Mouse (Mus musculus) embryonic facial prominence, embryonic 10.5 days (tissue): ENCODE data around the gene Usp6nl. TPM values are rescaled to one million over a fixed set of nuclear protein-coding genes. Genes with fewer than 3 reads are reported as not detected.

Source experiments
- DNase-seq: peaks from one replicate; pipeline ENCODE4 v3.0.0-alpha.2; 2017; ENCODE audit warnings: low spot score
- H3K27ac ChIP-seq: fragments of 300-500 bp; sonication (generic); replicated peaks from 2 replicates; pipeline ENCODE4 v1.5.1; 2016; ENCODE audit warnings: mild to moderate bottlenecking
- H3K27me3 ChIP-seq: fragments of 300-500 bp; sonication (generic); replicated peaks from 2 replicates; pipeline ENCODE4 v1.6.1; 2016; ENCODE audit warnings: low read depth, mild to moderate bottlenecking; ENCODE audit not compliant: poor library complexity, severe bottlenecking
- H3K36me3 ChIP-seq: fragments of 300-500 bp; sonication (generic); replicated peaks from 2 replicates; pipeline ENCODE4 v1.6.1; 2016; ENCODE audit warnings: mild to moderate bottlenecking, moderate library complexity
- H3K4me1 ChIP-seq: fragments of 300-500 bp; sonication (generic); 2 replicates; pipeline ENCODE4 v1.6.1; 2016
- H3K4me3 ChIP-seq: fragments of 300-500 bp; sonication (generic); 2 replicates; pipeline ENCODE4 v1.5.1; 2016; ENCODE audit warnings: mild to moderate bottlenecking, moderate library complexity
- H3K9me3 ChIP-seq: fragments of 300-500 bp; sonication (generic); 2 replicates; pipeline ENCODE4 v1.6.1; 2016; ENCODE audit warnings: mild to moderate bottlenecking
- WGBS: fragments of 180-500 bp; shearing (Covaris S2); methylation state at CpG from one replicate; pipeline ENCODE4 v1.1.7; 2016; 5-methylcytosine and 5-hydroxymethylcytosine counted together
- polyA plus RNA-seq: library from polyadenylated mRNA; unstranded; fragments of >200 nt; fragmentation: Nextera tagmentation; extraction: Ambion mirVana; gene quantifications from 2 replicates; pipeline ENCODE4 v1.2.1, GENCODE M21; 2016

The Usp6nl gene
- polyA plus RNA-seq: 9.4 and 11.6 TPM in 2 replicates

DNA sequence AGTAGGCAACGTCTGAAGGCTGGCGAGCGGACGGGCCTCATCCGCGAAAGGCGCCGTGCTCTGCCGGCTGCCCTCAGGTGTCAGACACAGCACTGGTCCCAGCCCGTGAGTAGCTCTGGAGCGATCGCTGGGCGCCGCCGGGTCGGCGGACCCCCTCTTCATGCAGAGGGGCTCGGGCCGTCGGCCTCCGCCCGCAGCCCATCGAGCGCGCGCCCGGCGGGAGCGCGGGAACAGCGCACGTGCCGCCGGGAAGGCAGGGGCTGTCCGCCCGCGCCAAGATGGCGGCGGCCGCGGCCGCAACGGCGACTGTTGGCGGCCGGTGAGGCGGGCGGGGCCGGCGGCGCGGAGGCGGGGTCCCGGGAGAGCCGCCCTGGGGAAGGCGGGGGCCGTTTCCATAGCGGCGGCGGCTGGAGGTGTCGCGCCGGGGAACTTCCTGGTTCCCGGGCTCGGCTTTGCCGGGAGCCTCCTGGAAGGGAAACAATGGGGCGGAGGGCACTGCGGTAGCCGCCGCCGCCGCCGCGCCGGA is at the start of gene Usp6nl:
Gene Usp6nl (plus strand): TSS at position 292 of the 526 bp plus-strand sequence.
- Histone ChIP-seq H3K4me3 (peak within 1 kb of the TSS; percentile 90), H3K9me3 (no peaks in the 10 kb centered on the region), H3K4me1 (peaks cover 32% of the 10 kb centered on the region), H3K27me3 (no peaks in the 10 kb centered on the region), H3K36me3 (0 out of 2 replicates have a peak, but pooled peaks cover under 1% of the 10 kb centered on the region), H3K27ac (peak within 1 kb of the TSS; percentile 99)
- DNase-seq: peak; percentile 87
- under 1% methylated on average over 75 of the region's 75 CpGs for WGBS

DNA sequence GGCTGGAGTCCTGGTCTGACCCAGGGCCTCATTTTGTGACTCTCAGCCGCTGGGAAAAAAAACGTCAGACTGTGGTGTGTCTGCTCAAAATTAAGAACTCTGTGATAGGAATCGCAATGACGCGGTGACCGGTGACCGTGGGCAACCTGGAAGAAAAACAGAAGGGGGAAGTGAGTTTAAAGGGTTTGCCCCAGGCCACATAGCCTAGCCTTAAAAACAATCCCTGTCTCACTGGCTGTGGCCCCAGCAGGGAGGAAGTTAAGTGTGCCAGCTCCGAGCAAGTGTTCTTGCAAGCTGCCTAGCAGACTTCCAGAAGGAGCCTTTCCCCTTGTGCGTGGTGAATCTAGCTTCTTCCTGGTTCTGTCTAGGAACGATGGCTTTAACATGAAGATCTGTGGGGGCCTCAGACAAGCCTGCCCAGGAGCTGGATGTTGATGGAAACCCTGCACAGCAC is 49.0 kb upstream of the Usp6nl start:
- H3K9me3 ChIP-seq: no peaks in the 10 kb centered on the region
- no peaks in the 10 kb centered on the region for H3K36me3 ChIP-seq
- peak; percentile 60 for DNase-seq
- WGBS: 16% methylated on average over 10 of the region's 10 CpGs
- H3K27me3 ChIP-seq: no peaks in the 10 kb centered on the region; the same call in 1 of the 2 replicates
- H3K27ac ChIP-seq: peak overlapping the region; percentile 79
- H3K4me1 ChIP-seq: peaks cover 20% of the 10 kb centered on the region
- H3K4me3 ChIP-seq: peak overlapping the region; percentile 27

DNA sequence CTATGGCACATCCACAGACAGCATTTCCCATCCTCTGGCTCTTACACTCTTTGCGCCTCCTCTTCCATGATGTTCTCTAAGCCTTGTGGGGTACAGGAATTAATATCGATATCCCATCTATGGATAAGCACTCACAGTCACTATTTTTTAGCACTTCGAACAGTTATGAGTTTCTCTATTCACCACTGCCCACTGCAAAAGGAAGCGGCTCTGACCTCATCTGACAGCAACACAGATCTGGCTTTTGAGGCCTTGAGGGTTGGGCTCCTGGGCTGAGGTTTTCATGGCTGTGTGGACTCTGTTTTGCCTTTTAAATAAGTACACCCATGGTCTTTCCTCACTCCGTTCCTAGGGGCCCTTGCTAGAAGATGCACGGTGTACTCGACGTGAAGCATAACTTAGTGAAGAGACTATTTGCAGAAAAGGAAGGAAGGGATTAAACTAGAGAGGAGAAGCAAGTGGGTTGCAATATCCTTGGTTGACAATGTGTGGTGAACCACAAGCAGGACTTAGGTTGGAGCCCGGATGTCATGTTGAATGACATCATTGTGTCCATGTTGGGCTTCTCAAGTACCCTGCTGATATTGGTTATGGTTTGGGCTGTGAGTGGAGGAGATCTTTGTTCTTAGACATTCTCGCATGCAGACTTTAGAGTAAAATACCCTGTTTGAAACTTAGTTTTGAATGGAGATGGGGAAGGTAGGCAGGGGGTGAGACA is 43.5 kb upstream of the Usp6nl start:
- no peaks in the 10 kb centered on the region for H3K27me3 ChIP-seq
- H3K4me3 ChIP-seq: no peak overlapping the region
- H3K9me3 ChIP-seq: no peaks in the 10 kb centered on the region
- H3K27ac ChIP-seq: no peak overlapping the region
- H3K4me1 ChIP-seq: peaks cover 9% of the 10 kb centered on the region
- no peak for DNase-seq
- 87% methylated on average over 10 of the region's 10 CpGs for WGBS
- H3K36me3 ChIP-seq: no peaks in the 10 kb centered on the region

DNA sequence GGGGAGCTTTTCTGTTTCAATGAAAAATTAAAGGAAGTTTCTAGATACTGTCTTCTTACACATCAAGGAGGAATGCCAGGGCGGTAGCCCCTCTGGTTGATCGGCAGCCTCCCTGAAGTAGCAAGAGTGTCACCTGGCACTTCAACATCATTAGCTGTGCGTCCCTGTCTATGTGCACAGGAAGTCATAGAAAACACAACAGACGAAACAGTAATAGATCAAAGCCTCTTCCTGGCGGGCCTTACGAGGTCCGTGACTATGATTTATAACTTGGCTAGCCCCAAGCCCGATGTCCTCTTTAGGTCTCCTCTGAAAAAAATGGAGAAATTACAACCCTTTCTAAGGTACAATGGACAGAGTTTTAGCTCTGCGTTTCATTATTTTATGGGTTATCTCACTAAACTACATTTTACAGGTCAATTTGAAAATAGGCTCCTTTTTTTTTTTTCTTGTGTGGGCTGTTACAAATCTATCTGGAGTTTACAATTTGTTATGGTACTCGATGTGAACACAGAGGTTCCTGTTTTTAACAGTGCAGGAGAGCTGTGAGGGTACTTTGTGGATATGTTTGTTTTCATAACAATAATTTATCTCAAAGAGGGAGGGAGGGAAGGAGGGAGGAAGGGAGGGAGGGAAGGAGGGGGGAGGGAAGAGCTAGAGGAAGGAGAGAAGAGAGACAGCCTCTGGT is 42.7 kb upstream of the Usp6nl start:
- DNase-seq: no peak
- WGBS: 81% methylated on average over 10 of the region's 10 CpGs
- no peak overlapping the region for H3K4me3 ChIP-seq
- H3K27ac ChIP-seq: no peak overlapping the region
- no peaks in the 10 kb centered on the region for H3K36me3 ChIP-seq
- peaks cover 3% of the 10 kb centered on the region; the same call in 1 of the 2 replicates for H3K4me1 ChIP-seq
- H3K9me3 ChIP-seq: no peaks in the 10 kb centered on the region
- no peaks in the 10 kb centered on the region for H3K27me3 ChIP-seq

DNA sequence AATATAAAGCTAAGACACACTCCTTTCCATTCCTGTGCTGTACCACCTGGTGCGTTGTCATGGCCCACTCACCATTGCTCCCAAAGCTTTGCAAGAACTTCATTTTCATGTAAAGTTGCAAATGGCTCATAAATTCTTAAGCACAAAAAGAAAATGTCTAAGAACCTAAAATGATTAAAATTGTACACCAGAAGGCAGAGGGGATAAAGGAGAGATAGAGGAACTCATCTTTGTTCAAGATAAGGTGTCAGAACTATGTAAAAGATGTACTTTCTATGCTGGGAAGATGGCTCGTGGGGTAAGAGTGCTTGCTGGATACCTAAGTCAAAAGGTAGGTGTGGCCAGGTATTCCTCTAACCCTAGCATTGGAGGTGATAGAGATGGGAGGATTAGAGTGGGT is 38.9 kb upstream of the Usp6nl start:
- DNase-seq: no peak
- H3K27me3 ChIP-seq: no peaks in the 10 kb centered on the region
- H3K4me3 ChIP-seq: no peak overlapping the region
- no peaks in the 10 kb centered on the region for H3K36me3 ChIP-seq
- H3K9me3 ChIP-seq: 0 out of 2 replicates have a peak, but pooled peaks cover 3% of the 10 kb centered on the region
- no peak overlapping the region for H3K27ac ChIP-seq
- peaks cover 3% of the 10 kb centered on the region; the same call in 1 of the 2 replicates for H3K4me1 ChIP-seq
- WGBS: 82% methylated on average over 2 of the region's 2 CpGs

DNA sequence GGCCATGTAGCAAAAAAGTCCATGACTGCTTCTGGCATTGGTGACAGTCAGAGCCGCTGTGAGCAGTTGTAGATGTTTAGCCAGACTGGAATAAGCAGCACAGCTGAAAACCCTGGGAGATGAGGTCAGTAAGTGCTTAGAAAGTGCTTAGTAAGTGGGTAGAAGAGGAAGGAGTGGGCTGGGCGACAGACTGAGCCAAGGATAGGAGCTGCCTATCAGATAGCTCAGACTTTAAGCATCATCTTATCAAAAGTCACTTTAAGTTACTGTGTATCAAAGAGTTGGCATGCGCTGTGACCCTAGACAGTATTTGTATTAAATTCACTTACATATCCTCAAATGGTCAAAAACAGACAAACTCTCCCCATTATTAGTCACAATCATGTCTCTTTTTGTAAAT is 37.7 kb upstream of the Usp6nl start:
- WGBS: 83% methylated on average over 3 of the region's 3 CpGs
- H3K27ac ChIP-seq: no peak overlapping the region
- no peaks in the 10 kb centered on the region for H3K36me3 ChIP-seq
- no peaks in the 10 kb centered on the region; the same call in 1 of the 2 replicates for H3K4me1 ChIP-seq
- no peaks in the 10 kb centered on the region for H3K27me3 ChIP-seq
- 0 out of 2 replicates have a peak, but pooled peaks cover 3% of the 10 kb centered on the region for H3K9me3 ChIP-seq
- no peak for DNase-seq
- H3K4me3 ChIP-seq: no peak overlapping the region

DNA sequence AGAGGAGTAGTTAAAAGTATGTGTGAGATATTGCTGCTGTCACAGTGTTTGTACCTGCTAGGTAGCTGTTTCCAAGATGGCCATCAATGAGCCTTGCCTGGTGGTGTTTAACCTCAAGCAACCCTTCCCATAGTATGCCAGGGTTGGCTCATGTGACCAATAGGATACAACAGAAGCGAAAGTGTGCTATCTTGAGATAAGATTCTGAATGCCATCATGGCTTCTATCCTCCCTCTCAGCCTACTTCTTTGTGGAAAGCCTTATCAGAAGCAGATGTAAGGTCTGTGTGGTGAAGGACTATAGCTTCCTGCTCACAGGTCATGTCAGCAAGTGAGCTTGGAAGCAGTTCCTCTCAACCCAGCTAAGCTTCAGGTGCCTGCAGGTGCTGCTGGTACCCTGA is 36.7 kb upstream of the Usp6nl start:
- no peaks in the 10 kb centered on the region; the same call in 1 of the 2 replicates for H3K4me1 ChIP-seq
- H3K27ac ChIP-seq: no peak overlapping the region
- 90% methylated on average over 1 of the region's 1 CpGs for WGBS
- no peak for DNase-seq
- H3K9me3 ChIP-seq: 0 out of 2 replicates have a peak, but pooled peaks cover 3% of the 10 kb centered on the region
- H3K4me3 ChIP-seq: no peak overlapping the region
- H3K36me3 ChIP-seq: no peaks in the 10 kb centered on the region
- no peaks in the 10 kb centered on the region for H3K27me3 ChIP-seq

DNA sequence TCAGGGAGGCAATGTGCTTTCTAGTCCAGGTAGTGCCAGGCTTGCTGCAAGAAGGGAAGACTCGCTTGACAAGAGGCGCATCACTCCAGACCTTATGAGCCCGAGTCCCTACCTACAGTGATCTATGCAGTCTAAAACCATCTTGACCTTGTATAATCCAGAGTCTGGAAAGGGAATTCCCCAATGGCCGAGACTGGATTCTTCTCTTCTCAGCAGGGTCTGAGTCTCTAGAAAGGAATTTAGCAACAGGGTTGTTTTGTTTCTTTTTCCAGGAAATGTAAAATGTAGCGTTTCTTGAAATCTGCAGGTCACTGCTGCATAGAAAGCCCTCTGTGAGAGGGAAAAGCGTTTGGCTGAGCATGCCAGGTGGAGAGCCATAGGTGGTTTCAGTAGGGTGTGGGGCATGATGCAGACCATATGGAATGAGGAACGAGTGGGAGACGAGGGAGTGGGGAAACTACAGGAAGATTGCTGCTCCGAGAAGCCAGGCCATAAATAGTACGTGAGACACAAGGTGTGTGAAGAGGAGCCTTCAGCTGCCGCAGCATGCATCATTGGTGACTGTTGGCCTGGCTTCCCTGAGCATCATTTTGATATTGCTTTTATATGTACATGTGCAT is 28.5 kb upstream of the Usp6nl start:
- no peak for DNase-seq
- H3K9me3 ChIP-seq: no peaks in the 10 kb centered on the region
- no peak overlapping the region for H3K4me3 ChIP-seq
- H3K4me1 ChIP-seq: peaks cover 2% of the 10 kb centered on the region; the same call in 1 of the 2 replicates
- no peaks in the 10 kb centered on the region for H3K27me3 ChIP-seq
- no peak overlapping the region for H3K27ac ChIP-seq
- no peaks in the 10 kb centered on the region for H3K36me3 ChIP-seq
- WGBS: 86% methylated on average over 11 of the region's 11 CpGs

DNA sequence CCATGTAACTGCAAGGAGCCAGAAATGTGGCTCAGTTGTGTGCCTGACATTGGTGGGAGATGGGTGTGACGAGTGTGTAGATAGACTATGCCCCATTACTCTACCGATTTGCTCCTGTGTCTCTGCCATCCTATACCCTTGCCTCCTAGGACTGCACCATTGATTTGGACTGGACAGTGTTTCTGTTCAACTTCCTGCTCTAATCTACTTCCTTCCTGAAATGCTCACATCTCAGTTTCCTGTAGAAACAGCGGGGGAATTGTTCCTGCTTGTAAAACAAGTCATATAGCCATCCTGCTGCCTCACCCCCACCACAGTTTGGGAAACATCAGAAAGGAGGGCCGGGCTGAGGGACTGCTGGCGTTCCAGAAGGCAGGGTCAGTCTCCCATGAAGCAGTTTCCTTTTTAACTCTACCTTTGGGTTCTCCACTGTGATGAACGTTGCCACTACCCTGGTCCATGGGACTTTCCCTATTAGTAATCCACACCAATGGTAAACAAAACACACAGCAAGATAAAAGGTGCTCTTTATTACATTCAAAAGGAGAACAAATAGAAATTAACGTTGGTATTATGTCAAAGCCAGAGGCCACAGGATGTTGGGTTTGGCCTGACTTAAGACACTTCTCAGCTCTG is 27.4 kb upstream of the Usp6nl start:
- H3K36me3 ChIP-seq: no peaks in the 10 kb centered on the region
- H3K9me3 ChIP-seq: no peaks in the 10 kb centered on the region
- DNase-seq: no peak
- H3K4me1 ChIP-seq: peaks cover 2% of the 10 kb centered on the region; the same call in 1 of the 2 replicates
- 74% methylated on average over 7 of the region's 7 CpGs for WGBS
- H3K27me3 ChIP-seq: no peaks in the 10 kb centered on the region
- H3K27ac ChIP-seq: no peak overlapping the region
- no peak overlapping the region for H3K4me3 ChIP-seq

DNA sequence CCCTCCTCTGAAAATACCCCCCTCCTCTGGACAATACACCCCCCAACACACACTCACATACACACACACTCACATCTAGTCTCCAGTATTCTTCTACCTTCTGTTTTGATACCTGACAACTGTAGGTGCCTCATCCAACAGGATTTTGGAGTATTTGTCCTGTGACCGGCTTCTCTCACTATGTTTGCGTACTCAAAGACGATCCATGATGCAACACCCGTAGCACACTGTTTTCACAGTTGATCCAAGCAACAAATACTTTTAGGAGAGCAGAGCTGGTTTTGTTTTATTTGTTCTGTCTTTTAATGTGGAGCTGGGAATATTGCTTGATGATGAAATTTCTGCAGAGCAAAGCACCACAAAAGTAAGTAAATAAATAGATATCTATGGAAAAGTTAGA is 17.7 kb upstream of the Usp6nl start:
- no peak for DNase-seq
- H3K27me3 ChIP-seq: no peaks in the 10 kb centered on the region
- H3K4me1 ChIP-seq: no peaks in the 10 kb centered on the region
- H3K4me3 ChIP-seq: no peak overlapping the region
- H3K36me3 ChIP-seq: no peaks in the 10 kb centered on the region
- WGBS: 95% methylated on average over 4 of the region's 4 CpGs
- no peaks in the 10 kb centered on the region for H3K9me3 ChIP-seq
- H3K27ac ChIP-seq: no peak overlapping the region

DNA sequence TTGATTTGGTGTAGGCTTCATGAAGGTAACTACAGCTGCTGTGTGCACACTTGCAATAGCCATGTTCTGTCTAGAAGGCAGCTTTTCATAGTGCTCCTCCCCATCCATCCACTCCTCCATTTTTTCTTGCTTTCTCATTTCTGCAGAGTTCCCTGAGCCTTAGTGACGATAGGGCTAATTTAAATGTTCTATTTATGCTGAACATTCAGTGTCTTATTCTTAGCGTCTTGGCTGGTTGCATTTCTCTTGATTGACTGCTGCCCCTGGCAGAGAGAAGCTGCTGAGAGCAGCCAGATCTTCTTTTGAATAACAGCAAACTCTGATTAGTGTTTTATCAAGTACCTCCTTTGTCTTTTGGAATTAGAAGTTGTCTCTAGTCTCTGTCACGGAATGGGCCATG is 15.6 kb upstream of the Usp6nl start:
- Histone ChIP-seq H3K4me1 (no peaks in the 10 kb centered on the region), H3K27me3 (no peaks in the 10 kb centered on the region), H3K27ac (no peak overlapping the region), H3K4me3 (no peak overlapping the region), H3K9me3 (no peaks in the 10 kb centered on the region), H3K36me3 (no peaks in the 10 kb centered on the region)
- 82% methylated on average over 3 of the region's 3 CpGs for WGBS
- DNase-seq: no peak

DNA sequence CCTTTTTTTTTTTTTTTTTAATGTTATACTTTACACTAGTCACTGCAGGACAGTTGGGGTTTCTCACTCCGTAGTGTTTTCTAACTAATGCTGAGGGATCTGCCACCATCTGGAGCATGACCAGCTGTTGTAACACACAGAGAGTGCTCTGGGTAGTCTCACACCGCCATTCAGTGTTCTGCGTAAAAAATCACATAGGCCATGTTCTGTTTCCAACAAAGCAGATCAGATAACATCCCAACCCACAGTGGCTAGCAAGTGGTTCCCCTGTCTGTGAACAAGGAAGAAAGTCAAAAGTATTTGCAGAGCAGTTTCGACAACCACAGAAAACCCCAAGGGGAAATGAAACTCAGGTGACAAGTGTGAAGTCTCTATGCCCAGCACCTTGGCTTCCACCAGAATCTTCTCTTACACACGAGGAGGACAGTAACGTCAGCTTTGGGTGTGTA is 13.1 kb upstream of the Usp6nl start:
- Histone ChIP-seq H3K27me3 (no peaks in the 10 kb centered on the region), H3K4me3 (no peak overlapping the region), H3K36me3 (no peaks in the 10 kb centered on the region), H3K4me1 (no peaks in the 10 kb centered on the region), H3K9me3 (no peaks in the 10 kb centered on the region), H3K27ac (no peak overlapping the region)
- no peak for DNase-seq
- WGBS: 80% methylated on average over 6 of the region's 6 CpGs
